Mouse (Mus musculus) effector memory CD4-positive, alpha-beta T cell, adult 7 months (primary cell): ENCODE results near the gene Limd1. TPM values are rescaled to one million over a fixed set of nuclear protein-coding genes. Genes with fewer than 3 reads are reported as not detected.

ENCODE experiments used
- polyA plus RNA-seq: library from polyadenylated mRNA; unstranded; fragments of 100-300 nt; shearing (Covaris generic); gene quantifications from one replicate; pipeline ENCODE4 v1.2.1, GENCODE M21; 2017

The Limd1 gene
- polyA plus RNA-seq: 66.8 TPM

DNA sequence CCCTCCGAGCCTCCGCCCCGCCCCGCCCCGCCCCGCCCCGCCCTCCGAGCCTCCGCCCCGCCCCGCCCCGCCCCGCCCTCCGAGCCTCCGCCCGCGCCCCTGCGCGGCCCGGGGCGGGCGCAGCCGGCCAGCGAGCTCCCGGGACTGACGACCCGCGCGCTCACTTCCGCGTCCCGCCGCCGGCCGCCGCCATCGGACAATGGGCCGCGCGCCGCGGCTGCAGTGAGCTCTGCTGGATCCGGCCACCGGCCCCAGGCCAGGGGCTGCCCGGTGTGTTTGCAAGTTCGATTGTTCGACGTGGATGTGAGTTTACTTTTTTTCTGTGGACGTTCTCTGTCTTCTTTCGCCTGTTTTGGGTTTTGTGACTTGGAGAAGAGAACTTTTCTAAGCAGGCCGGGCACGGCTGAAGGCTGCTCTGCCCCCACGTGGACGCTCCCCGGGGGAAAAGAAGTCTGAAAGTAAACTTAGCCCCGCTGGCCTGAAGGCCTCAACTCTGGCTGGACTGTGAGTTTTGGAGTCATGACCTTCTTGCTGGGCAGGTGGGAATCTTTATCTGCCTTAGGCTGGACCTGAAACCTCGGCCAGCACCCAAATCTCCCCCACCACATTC lies at the start of gene Limd1:
Gene Limd1 (plus strand): TSS at position 121 of the 610 bp plus-strand sequence.

DNA sequence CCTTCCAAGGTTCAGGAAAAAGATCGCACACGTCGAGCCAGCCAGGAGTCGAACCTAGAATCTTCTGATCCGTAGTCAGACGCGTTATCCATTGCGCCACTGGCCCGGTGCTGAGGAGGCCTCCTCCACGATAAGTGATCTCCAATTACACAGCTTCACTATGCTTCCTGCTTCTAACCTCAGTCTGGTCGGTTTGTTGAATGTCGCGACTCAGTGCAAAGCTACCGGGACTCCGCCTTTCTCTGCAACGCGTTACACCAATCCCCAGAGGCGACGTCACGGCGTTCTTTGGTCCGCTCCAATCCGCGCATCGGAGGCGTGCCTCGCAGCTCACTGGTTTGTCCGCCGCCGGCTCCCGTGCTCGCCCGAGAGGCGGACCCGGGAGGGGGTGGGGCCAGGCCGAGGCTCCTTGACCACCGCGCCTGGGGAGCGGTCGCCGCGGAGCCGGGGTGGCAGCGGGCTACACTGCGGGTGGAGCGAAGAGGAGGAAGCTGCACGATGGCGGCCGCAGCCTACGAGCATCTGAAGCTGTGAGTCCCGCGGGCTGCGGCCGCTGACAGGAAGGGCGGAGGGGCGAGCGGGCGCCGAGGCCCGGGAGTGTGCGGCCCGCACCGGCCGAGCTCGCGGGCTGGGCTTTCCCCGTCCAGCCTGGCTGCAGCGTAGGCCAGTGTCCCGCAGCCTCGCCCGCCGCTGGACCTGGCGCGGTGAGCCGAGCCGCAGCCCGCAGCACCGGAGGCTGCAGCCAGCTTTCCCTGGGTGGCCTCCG lies 51.1 kb downstream of the Limd1 start, which contains the start of gene Sacm1l:
Gene Sacm1l (plus strand): TSS at position 368 of the 766 bp plus-strand sequence.

Other genes with a start within 250 kb of the Limd1 start
- gene Tmem158, start 217.9 kb upstream of the Limd1 start, polyA plus RNA-seq: 1.5 TPM
- gene Lars2, start 111.8 kb upstream of the Limd1 start, polyA plus RNA-seq: 201 TPM
- gene Sacm1l, start 51.1 kb downstream of the Limd1 start, polyA plus RNA-seq: 62.0 TPM
- 0.23 TPM for gene Slc6a20b, start 153.9 kb downstream of the Limd1 start, polyA plus RNA-seq
- gene Ccr9, start 199.7 kb downstream of the Limd1 start, polyA plus RNA-seq: 0.45 TPM
- 0.15 TPM for gene Slc6a20a, start 200.2 kb downstream of the Limd1 start, polyA plus RNA-seq
- gene Lztfl1, start 239.0 kb downstream of the Limd1 start, polyA plus RNA-seq: 15.2 TPM